Mouse (Mus musculus): ENCODE data around the gene Il11ra1.

DNA sequence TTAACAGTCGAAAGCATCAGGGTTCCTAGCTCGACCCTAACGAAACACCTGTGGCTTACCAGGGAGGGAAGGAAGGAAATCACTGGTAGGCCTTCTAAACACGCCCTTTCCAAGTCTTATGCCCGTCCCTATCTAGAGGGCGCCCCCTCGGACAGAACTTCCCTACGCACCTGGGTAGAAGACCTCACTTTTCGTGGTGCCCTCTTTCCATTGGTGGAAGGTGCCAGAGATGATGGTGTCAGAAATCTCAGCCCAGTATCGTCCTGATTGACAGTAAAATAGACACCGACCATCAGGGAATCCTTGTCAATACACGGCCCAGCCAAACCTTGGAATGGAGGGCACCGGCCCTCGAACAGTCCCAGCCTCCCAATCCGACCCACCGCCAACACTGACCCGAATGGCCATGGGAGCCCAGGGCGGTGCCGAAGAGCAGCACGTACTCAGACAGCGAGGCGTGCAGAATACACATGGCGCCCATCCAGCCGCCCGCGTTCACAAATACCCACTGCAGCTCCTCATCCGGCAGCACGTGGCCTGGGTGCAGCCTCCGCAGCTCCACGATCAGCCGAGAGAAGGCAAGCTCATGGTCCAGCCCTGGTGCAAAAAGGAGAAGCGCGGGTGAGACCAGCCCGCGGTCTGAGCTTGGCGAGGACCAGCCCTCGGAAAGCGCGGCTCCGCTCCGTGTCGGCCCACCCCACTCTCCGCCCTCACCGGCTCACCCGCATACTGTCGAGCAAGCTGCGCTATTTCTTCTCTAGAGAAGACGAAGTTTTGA is 40.8 kb downstream of the Il11ra1 start:
- TF ChIP-seq CTCF (IDR thresholded peaks at IDR 0.05; ENCODE audit: borderline replicate concordance, control insufficient read depth, extremely low read depth, insufficient read depth, low read length, poor library complexity) (no peak), POLR2A (IDR thresholded peaks at IDR 0.05; ENCODE audit: control insufficient read depth, extremely low read depth, insufficient read depth, low read length, poor library complexity) (no peak)

Measured in thymus, adult 2 months (tissue).